Mouse (Mus musculus) CH12.LX (cell line): ENCODE results near the gene Dock10. TPM values are rescaled to one million over a fixed set of nuclear protein-coding genes. Genes with fewer than 3 reads are reported as not detected.

Experiments used
- DNase-seq: peaks from one replicate; pipeline ENCODE4 v3.0.0-alpha.2; 2013; ENCODE audit errors: extremely low read depth
- H3K27ac ChIP-seq: 2 replicates; pipeline ENCODE4 v1.5.1; 2012; ENCODE audit warnings: low read depth, mild to moderate bottlenecking, control low read depth, moderate library complexity; ENCODE audit not compliant: insufficient read depth
- H3K27me3 ChIP-seq: replicated peaks from 2 replicates; pipeline ENCODE3; 2012; ENCODE audit warnings: inconsistent platforms
- H3K36me3 ChIP-seq, 2 experiments: replicated peaks in 1 of 2; 2 replicates each; pipeline versions ENCODE3 to v1.6.1; 2012; ENCODE audit warnings: inconsistent platforms in 1 of 2, low read length in 1 of 2, mild to moderate bottlenecking in 1 of 2, mixed read lengths in 1 of 2, moderate library complexity in 1 of 2; ENCODE audit not compliant: control insufficient read depth in 1 of 2, insufficient read depth in 1 of 2
- H3K4me1 ChIP-seq, 2 experiments: 2 replicates each; pipeline ENCODE4 v1.6.1; 2012; ENCODE audit warnings: inconsistent platforms in 1 of 2, moderate library complexity in 1 of 2; ENCODE audit not compliant: insufficient read depth in 2 of 2, control insufficient read depth in 1 of 2
- H3K4me2 ChIP-seq: 2 replicates; pipeline ENCODE4 v1.6.1; 2012; ENCODE audit warnings: low read depth, mild to moderate bottlenecking, control low read depth; ENCODE audit not compliant: poor library complexity, insufficient read depth, severe bottlenecking
- H3K4me3 ChIP-seq, 3 experiments: fragments of 150-350 bp in 1 of 3; sonication (generic) in 1 of 3; replicated peaks in 1 of 3; 2 replicates each; pipeline versions ENCODE3 to v1.5.1; 2011 to 2012; ENCODE audit warnings: low read depth in 2 of 3, low read length in 2 of 3, mild to moderate bottlenecking in 2 of 3, moderate library complexity in 2 of 3, control low read depth in 1 of 3, improper control_type of control experiment in 1 of 3, inconsistent platforms in 1 of 3, mixed read lengths in 1 of 3; ENCODE audit not compliant: poor library complexity in 1 of 3
- H3K79me2 ChIP-seq: replicated peaks from 2 replicates; pipeline ENCODE4 v1.6.1; 2012; ENCODE audit warnings: mild to moderate bottlenecking, moderate library complexity; ENCODE audit not compliant: control insufficient read depth, poor library complexity, insufficient read depth, severe bottlenecking; ENCODE audit errors: extremely low read depth
- H3K9ac ChIP-seq: 2 replicates; pipeline ENCODE4 v1.6.1; 2012; ENCODE audit warnings: low read depth, mild to moderate bottlenecking, control low read depth, moderate library complexity; ENCODE audit not compliant: insufficient read depth
- H3K9me3 ChIP-seq: replicated peaks from 2 replicates; pipeline ENCODE3; 2012; ENCODE audit warnings: low read length, inconsistent platforms, mixed read lengths
- CTCF ChIP-seq, 2 experiments: IDR thresholded peaks in 1 of 2; conservative IDR thresholded peaks in 1 of 2; 2 replicates each; pipeline ENCODE4 v1.5.1; 2011 to 2012; ENCODE audit warnings: low read depth in 2 of 2, low read length in 2 of 2, improper control_type of control experiment in 1 of 2, inconsistent platforms in 1 of 2, mild to moderate bottlenecking in 1 of 2, moderate library complexity in 1 of 2
- ELF1 ChIP-seq: IDR thresholded peaks from 2 replicates; pipeline ENCODE4 v1.6.1; 2014; ENCODE audit warnings: low read depth, mild to moderate bottlenecking, inconsistent platforms, low read length, improper control_type of control experiment
- EP300 ChIP-seq: IDR thresholded peaks from 2 replicates; pipeline ENCODE4 v1.6.1; 2011; ENCODE audit warnings: low read length, improper control_type of control experiment
- ETS1 ChIP-seq: conservative IDR thresholded peaks from 2 replicates; pipeline ENCODE4 v1.6.1; 2012; ENCODE audit warnings: low read depth, mild to moderate bottlenecking, inconsistent platforms, low read length, improper control_type of control experiment, moderate library complexity
- HCFC1 ChIP-seq: IDR thresholded peaks from 2 replicates; pipeline ENCODE4 v1.6.1; 2012; ENCODE audit warnings: low read depth, mild to moderate bottlenecking, inconsistent platforms, low read length, improper control_type of control experiment
- IRF4 ChIP-seq: IDR thresholded peaks from 2 replicates; pipeline ENCODE4 v1.6.1; 2014; ENCODE audit warnings: low read depth, mild to moderate bottlenecking, inconsistent platforms, low read length, improper control_type of control experiment
- MAX ChIP-seq: IDR thresholded peaks from 2 replicates; pipeline ENCODE4 v1.6.1; 2011; ENCODE audit warnings: low read length, improper control_type of control experiment
- MEF2A ChIP-seq: IDR thresholded peaks from 2 replicates; pipeline ENCODE4 v1.6.1; 2014; ENCODE audit warnings: low read depth, mild to moderate bottlenecking, inconsistent platforms, low read length, improper control_type of control experiment, borderline replicate concordance
- RAD21 ChIP-seq: IDR thresholded peaks from 2 replicates; pipeline ENCODE4 v1.6.1; 2011; ENCODE audit warnings: low read depth, mild to moderate bottlenecking, low read length, improper control_type of control experiment, moderate library complexity
- RCOR1 ChIP-seq: conservative IDR thresholded peaks from 2 replicates; pipeline ENCODE4 v1.6.1; 2012; ENCODE audit warnings: low read depth, mild to moderate bottlenecking, inconsistent platforms, low read length, improper control_type of control experiment
- ZNF384 ChIP-seq: IDR thresholded peaks from 2 replicates; pipeline ENCODE4 v1.6.1; 2012; ENCODE audit warnings: low read depth, low read length, improper control_type of control experiment, inconsistent platforms
- dilution Hi-C: fragments of 300-500 bp; cut with MboI; formaldehyde crosslinking; loops from 2 replicates; pipeline ENCODE4 v1.14.3; 2020; ENCODE audit warnings: low sequenced_read_pairs; ENCODE audit not compliant: extremely low pct_unique_long_range_greater_than_20kb, extremely low pct_ligation_motif_present
- in situ Hi-C: fragments of 300-500 bp; cut with MboI; formaldehyde crosslinking; loops from 3 replicates; pipeline ENCODE4 v1.14.3; 2019; ENCODE audit warnings: low sequenced_read_pairs, low pct_ligation_motif_present, low pct_unique_long_range_greater_than_20kb, mixed read lengths
- polyA plus RNA-seq: library from polyadenylated mRNA; unstranded; fragments of >175 nt; gene quantifications from 2 replicates; pipeline ENCODE4 v1.2.1, GENCODE M21; 2012; ENCODE audit warnings: low read depth; ENCODE audit not compliant: insufficient read length
- total RNA-seq, 2 experiments: library from RNA; depleted of rRNA; stranded (reverse); fragments of 300-350 nt in 1 of 2; fragments of >200 nt in 1 of 2; gene quantifications; 2 replicates each; pipeline ENCODE4 v1.2.3; 2012 to 2014

Dock10 gene
- total and polyA plus RNA-seq, 3 experiments: 44.7 to 77.2 (median 62.2) TPM

DNA sequence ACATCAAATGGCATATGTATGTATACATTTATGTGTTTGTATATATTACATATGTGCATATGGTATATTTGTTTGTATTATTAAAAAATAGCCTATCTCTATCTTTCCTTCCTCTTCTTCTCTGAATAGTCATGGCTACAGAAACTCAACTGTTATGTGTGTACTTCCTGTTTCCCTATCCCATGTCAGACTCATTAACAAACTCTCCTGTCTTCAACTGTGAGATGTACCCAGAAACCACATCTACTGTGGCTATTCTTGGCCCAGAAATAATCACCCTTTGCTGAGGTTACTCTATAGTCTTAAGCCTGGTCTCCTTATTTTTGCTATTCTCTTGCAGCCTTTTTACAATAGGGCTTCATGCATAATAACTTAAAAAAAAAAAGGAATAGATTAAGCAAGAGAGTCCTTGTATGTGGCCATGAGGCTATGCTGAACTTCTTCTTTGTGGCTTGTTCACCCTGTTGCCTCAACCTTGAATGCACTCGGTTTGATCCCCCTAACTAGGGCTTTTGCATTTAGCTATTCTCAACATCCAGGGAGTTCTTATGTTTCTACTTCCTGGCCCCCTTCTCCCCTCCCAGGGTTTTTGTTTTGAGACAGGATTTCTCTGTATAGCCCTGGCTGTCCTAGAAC, 306.3 kb downstream of the Dock10 start:
- dilution Hi-C loops: no loop called here
- no peak overlapping the region for H3K27ac ChIP-seq
- peaks cover 8 to 32% of the 10 kb centered on the region in 2 experiments; a peak in 3 of 4 replicates for H3K4me1 ChIP-seq
- no peak overlapping the region for H3K9ac ChIP-seq
- H3K36me3 ChIP-seq: no peaks in the 10 kb centered on the region
- no peaks in the 10 kb centered on the region for H3K9me3 ChIP-seq
- H3K4me2 ChIP-seq: no peak overlapping the region
- H3K79me2 ChIP-seq: no peaks in the 10 kb centered on the region
- no peaks in the 10 kb centered on the region for H3K27me3 ChIP-seq
- H3K4me3 ChIP-seq: no peak overlapping the region
- in situ Hi-C loops: no loop called here
- peak; percentile 53 for DNase-seq
- TF ChIP-seq MEF2A: peak; percentile 51; the same call in 1 of the 2 replicates
- TF ChIP-seq RCOR1: 0 out of 2 replicates have a peak, but pooled peaks have one; percentile 23
- TF ChIP-seq ELF1: peak; percentile 55
- no peak for TF ChIP-seq MAX
- TF ChIP-seq ZNF384: peak; percentile 33; the same call in 1 of the 2 replicates
- peak; percentile 23; the same call in 1 of the 2 replicates for TF ChIP-seq IRF4
- peak; percentile 65 for TF ChIP-seq EP300
- TF ChIP-seq HCFC1: no peak
- TF ChIP-seq ETS1: 0 out of 2 replicates have a peak, but pooled peaks have one; percentile 18
- TF ChIP-seq RAD21: no peak
- TF ChIP-seq CTCF (conservative IDR thresholded peaks at IDR 0.05 in 1 of 2, IDR thresholded peaks at IDR 0.05 in 1 of 2; ENCODE audit: low read depth in 2 of 2, low read length in 2 of 2): no peak
- TF ChIP-seq, all 38 proteins: peak for 7
